Mouse (Mus musculus) small intestine, adult 2 months (tissue): Measurements from ENCODE around the gene Tiam2. TPM values are rescaled to one million over a fixed set of nuclear protein-coding genes. Genes with fewer than 3 reads are reported as not detected.

Experiments
- H3K27ac ChIP-seq: fragments of 200-500 bp; 2 replicates; pipeline ENCODE4 v1.5.1; 2012; ENCODE audit warnings: low read depth, low read length, control low read depth, inconsistent platforms; ENCODE audit not compliant: insufficient read depth
- H3K27me3 ChIP-seq: fragments of 200-500 bp; 2 replicates; pipeline ENCODE4 v1.6.1; 2012; ENCODE audit warnings: mild to moderate bottlenecking, moderate library complexity, low read length, inconsistent platforms; ENCODE audit not compliant: control insufficient read depth, insufficient read depth
- H3K36me3 ChIP-seq: fragments of 200-500 bp; 2 replicates; pipeline ENCODE4 v1.6.1; 2012; ENCODE audit warnings: mild to moderate bottlenecking, low read length, control low read depth, inconsistent platforms; ENCODE audit not compliant: control insufficient read depth, insufficient read depth
- H3K4me1 ChIP-seq: fragments of 200-500 bp; 2 replicates; pipeline ENCODE4 v1.6.1; 2012; ENCODE audit warnings: low read length, inconsistent platforms, mixed read lengths; ENCODE audit not compliant: control insufficient read depth, insufficient read depth, insufficient read length
- H3K4me3 ChIP-seq: fragments of 200-500 bp; 2 replicates; pipeline ENCODE4 v1.5.1; 2012; ENCODE audit warnings: low read depth, mild to moderate bottlenecking, control low read depth, inconsistent platforms, low read length, moderate library complexity
- CTCF ChIP-seq: fragments of 200-500 bp; IDR thresholded peaks from 2 replicates; pipeline ENCODE4 v1.5.1; 2012; ENCODE audit warnings: low read depth, mild to moderate bottlenecking, control low read depth, inconsistent platforms, low read length, moderate library complexity, mixed read lengths; ENCODE audit not compliant: insufficient replicate concordance, insufficient read length; ENCODE audit errors: extremely low read depth
- POLR2A ChIP-seq: fragments of 200-500 bp; IDR thresholded peaks from 2 replicates; pipeline ENCODE4 v1.6.1; 2012; ENCODE audit warnings: low read depth, mild to moderate bottlenecking, control low read depth, inconsistent platforms, low read length, moderate library complexity
- WGBS: fragments of 180-500 bp; shearing (Covaris S2); methylation state at CpG from one replicate; pipeline ENCODE4 v1.1.7; 2018; 5-methylcytosine and 5-hydroxymethylcytosine counted together
- polyA plus RNA-seq: library from polyadenylated mRNA; depleted of rRNA; stranded (reverse); fragments of >200 nt; gene quantifications from 2 replicates; pipeline ENCODE4 v1.2.3, GENCODE M21; 2012; rRNA removed

The Tiam2 gene
- polyA plus RNA-seq, 1 experiment: 2.7 TPM

DNA sequence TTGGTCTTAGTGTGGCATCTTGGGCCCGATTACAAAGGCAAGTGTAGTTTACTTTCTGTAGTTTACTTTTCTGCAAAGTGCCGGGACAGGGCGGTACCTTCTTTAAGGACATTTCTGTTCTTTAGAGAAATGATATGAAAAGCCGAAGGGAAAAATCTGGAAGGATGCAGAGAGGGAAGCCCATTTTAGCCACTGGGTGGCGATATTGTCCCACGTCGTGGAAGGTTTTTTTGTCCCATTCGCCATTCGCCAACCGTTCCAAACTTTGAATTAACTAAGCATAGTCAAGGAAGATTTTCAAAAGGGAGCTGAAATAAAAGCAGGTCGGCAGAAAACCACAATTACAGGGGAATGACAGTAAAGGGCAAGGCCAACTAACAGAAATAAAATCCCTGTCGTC lies 244.5 kb downstream of the Tiam2 start:
- Histone ChIP-seq H3K36me3 (no peaks in the 10 kb centered on the region), H3K27me3 (no peaks in the 10 kb centered on the region), H3K4me1 (no peaks in the 10 kb centered on the region), H3K4me3 (no peak overlapping the region), H3K27ac (no peak overlapping the region)
- TF ChIP-seq CTCF: peak; percentile 72; the same call in 1 of the 2 replicates
- no peak for TF ChIP-seq POLR2A
- 1% methylated on average over 12 of the region's 12 CpGs for WGBS

Other genes starting within 250 kb of the Tiam2 start
- gene Scaf8, start 211.6 kb upstream of the Tiam2 start, polyA plus RNA-seq: 6.8 and 12.6 TPM in 2 replicates
- 0.57 TPM in 1 of 2 replicates, not detected in the other for gene Cldn20, start 206.0 kb downstream of the Tiam2 start, polyA plus RNA-seq
- gene Tfb1m, start 231.2 kb downstream of the Tiam2 start, polyA plus RNA-seq: 0.22 and 0.34 TPM in 2 replicates